Mouse (Mus musculus): ENCODE results near the gene Crybg3. TPM values are rescaled to one million over a fixed set of nuclear protein-coding genes. Genes with fewer than 3 reads are reported as not detected.

The Crybg3 gene
- total and polyA plus RNA-seq, 3 experiments: 2.7 to 5.0 (median 2.8) TPM

DNA sequence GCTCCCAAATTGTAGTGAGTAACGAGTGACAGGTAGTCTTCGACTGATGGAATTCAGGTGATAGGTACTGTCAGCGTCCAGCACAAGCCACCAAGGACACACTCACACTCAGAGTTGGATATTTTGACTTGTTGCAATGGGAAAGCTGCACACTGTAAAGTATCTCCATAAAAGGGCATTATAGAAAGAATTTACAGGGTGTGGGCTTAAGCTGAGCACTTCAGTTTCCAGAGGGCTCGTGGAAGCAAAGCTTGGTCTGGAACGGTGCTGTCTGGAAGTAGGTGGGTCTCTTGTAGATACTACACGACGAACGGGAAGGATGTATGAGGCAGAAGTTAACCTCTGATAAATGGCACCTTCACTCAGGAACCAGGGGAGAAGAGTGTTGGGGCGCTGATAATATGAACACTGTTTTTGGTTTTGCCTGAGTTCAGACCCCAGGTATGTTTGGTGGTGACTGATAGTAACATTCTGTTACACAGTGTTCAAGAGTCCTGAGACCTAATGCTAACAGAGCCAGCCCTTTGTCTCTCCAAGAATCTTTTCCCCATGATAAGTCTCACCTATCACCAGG is 112.7 kb downstream of the Crybg3 start:
- Histone ChIP-seq H3K9ac (ENCODE audit: insufficient read depth, low read depth) (no peak overlapping the region), H3K4me1 (ENCODE audit: control insufficient read depth in 1 of 2, insufficient read depth in 2 of 2) (peaks cover 14 to 26% of the 10 kb centered on the region in 2 experiments; a peak in 3 of 4 replicates), H3K79me2 (replicated peaks; ENCODE audit: control insufficient read depth, extremely low read depth, insufficient read depth, poor library complexity, severe bottlenecking) (no peaks in the 10 kb centered on the region), H3K36me3 (replicated peaks in 1 of 2; ENCODE audit: control insufficient read depth in 1 of 2, insufficient read depth in 1 of 2, low read length in 1 of 2) (peaks cover 62 to 96% of the 10 kb centered on the region in 2 experiments), H3K27ac (ENCODE audit: insufficient read depth, low read depth) (peak overlapping the region; percentile 44; the same call in 1 of the 2 replicates), H3K9me3 (replicated peaks; ENCODE audit: low read length) (no peaks in the 10 kb centered on the region), H3K4me2 (ENCODE audit: insufficient read depth, low read depth, poor library complexity, severe bottlenecking) (no peak overlapping the region), H3K4me3 (replicated peaks in 1 of 3; ENCODE audit: low read depth in 2 of 3, low read length in 2 of 3, poor library complexity in 1 of 3) (no peak overlapping the region), H3K27me3 (replicated peaks) (no peaks in the 10 kb centered on the region)
- in situ Hi-C loops (cut with MboI; ENCODE audit: low pct_ligation_motif_present, low pct_unique_long_range_greater_than_20kb, low sequenced_read_pairs) (no loop called here), dilution Hi-C loops (cut with MboI; ENCODE audit: extremely low pct_ligation_motif_present, extremely low pct_unique_long_range_greater_than_20kb, low sequenced_read_pairs) (no loop called here)
- TF ChIP-seq TCF12 (IDR thresholded peaks at IDR 0.05; ENCODE audit: low read depth, low read length) (no peak), MAFK (IDR thresholded peaks at IDR 0.05; ENCODE audit: insufficient replicate concordance, low read length) (no peak), ZNF384 (IDR thresholded peaks at IDR 0.05; ENCODE audit: low read depth, low read length) (no peak), GABPA (IDR thresholded peaks at IDR 0.05; ENCODE audit: insufficient replicate concordance, low read depth, low read length) (no peak), EP300 (IDR thresholded peaks at IDR 0.05; ENCODE audit: low read length) (no peak)
- no peak for DNase-seq (ENCODE audit: extremely low read depth)

- dilution Hi-C loops (cut with MboI; ENCODE audit: extremely low pct_ligation_motif_present, extremely low pct_unique_long_range_greater_than_20kb, low sequenced_read_pairs) (no loop called here), in situ Hi-C loops (cut with MboI; ENCODE audit: low pct_ligation_motif_present, low pct_unique_long_range_greater_than_20kb, low sequenced_read_pairs) (no loop called here)
- H3K27ac ChIP-seq (ENCODE audit: insufficient read depth, low read depth): peak overlapping the region; percentile 44
- H3K9ac ChIP-seq (ENCODE audit: insufficient read depth, low read depth): no peak overlapping the region
- H3K27me3 ChIP-seq (replicated peaks): no peaks in the 10 kb centered on the region
- no peaks in the 10 kb centered on the region for H3K79me2 ChIP-seq (replicated peaks; ENCODE audit: control insufficient read depth, extremely low read depth, insufficient read depth, poor library complexity, severe bottlenecking)
- no peaks in the 10 kb centered on the region for H3K9me3 ChIP-seq (replicated peaks; ENCODE audit: low read length)
- H3K4me2 ChIP-seq (ENCODE audit: insufficient read depth, low read depth, poor library complexity, severe bottlenecking): no peak overlapping the region
- H3K4me3 ChIP-seq (replicated peaks in 1 of 3; ENCODE audit: low read depth in 2 of 3, low read length in 2 of 3, poor library complexity in 1 of 3): no peak overlapping the region
- no peak for DNase-seq (ENCODE audit: extremely low read depth)
- peaks cover 65 to 96% of the 10 kb centered on the region in 2 experiments for H3K36me3 ChIP-seq (replicated peaks in 1 of 2; ENCODE audit: control insufficient read depth in 1 of 2, insufficient read depth in 1 of 2, low read length in 1 of 2)
- H3K4me1 ChIP-seq (ENCODE audit: control insufficient read depth in 1 of 2, insufficient read depth in 2 of 2): peaks cover 14 to 26% of the 10 kb centered on the region in 2 experiments; a peak in 3 of 4 replicates
- TF ChIP-seq ELF1 (IDR thresholded peaks at IDR 0.05; ENCODE audit: low read depth, low read length): 0 out of 2 replicates have a peak, but pooled peaks have one; percentile 47
- TF ChIP-seq ETS1 (conservative IDR thresholded peaks at IDR 0.05; ENCODE audit: low read depth, low read length): 0 out of 2 replicates have a peak, but pooled peaks have one; percentile 15
- TF ChIP-seq POLR2AphosphoS2 (IDR thresholded peaks at IDR 0.05; ENCODE audit: low read depth, low read length): no peak
These were observed 113.5 kb downstream of the Crybg3 start for GRCm38 (mm10) chr16:59487239-59487638.

GRCm38 (mm10) chr16:59477955-59478354 is 122.8 kb downstream of the Crybg3 start:
- no peak for DNase-seq (ENCODE audit: extremely low read depth)
- dilution Hi-C loops (cut with MboI; ENCODE audit: extremely low pct_ligation_motif_present, extremely low pct_unique_long_range_greater_than_20kb, low sequenced_read_pairs) (no loop called here), in situ Hi-C loops (cut with MboI; ENCODE audit: low pct_ligation_motif_present, low pct_unique_long_range_greater_than_20kb, low sequenced_read_pairs) (loop anchor here (5.0 to 10.0 kb wide), 3 partner anchors 56 to 139 kb away; no protein-coding TSS in a partner anchor)
- H3K4me3 ChIP-seq (replicated peaks in 1 of 3; ENCODE audit: low read depth in 2 of 3, low read length in 2 of 3, poor library complexity in 1 of 3): no peak overlapping the region
- H3K27me3 ChIP-seq (replicated peaks): no peaks in the 10 kb centered on the region
- TF ChIP-seq UBTF (IDR thresholded peaks at IDR 0.05; ENCODE audit: low read depth, low read length) (no peak), MEF2A (IDR thresholded peaks at IDR 0.05; ENCODE audit: borderline replicate concordance, low read depth, low read length) (no peak), POLR2AphosphoS2 (IDR thresholded peaks at IDR 0.05; ENCODE audit: low read depth, low read length) (no peak), SMC3 (IDR thresholded peaks at IDR 0.05; ENCODE audit: low read depth, low read length) (no peak), POLR2A (IDR thresholded peaks at IDR 0.05; ENCODE audit: low read depth, low read length) (no peak), ELF1 (IDR thresholded peaks at IDR 0.05; ENCODE audit: low read depth, low read length) (no peak), ETS1 (conservative IDR thresholded peaks at IDR 0.05; ENCODE audit: low read depth, low read length) (no peak), E2F4 (IDR thresholded peaks at IDR 0.05; ENCODE audit: insufficient replicate concordance, low read depth, low read length) (no peak), JUND (conservative IDR thresholded peaks at IDR 0.05; ENCODE audit: low read depth, low read length) (no peak), MAZ (IDR thresholded peaks at IDR 0.05; ENCODE audit: low read depth, low read length) (no peak), PAX5 (IDR thresholded peaks at IDR 0.05; ENCODE audit: low read length) (no peak), NELFE (IDR thresholded peaks at IDR 0.05; ENCODE audit: low read depth, low read length) (no peak), TBP (conservative IDR thresholded peaks at IDR 0.05; ENCODE audit: low read depth, low read length) (no peak), USF1 (IDR thresholded peaks at IDR 0.05; ENCODE audit: low read depth, low read length) (no peak), MAX (IDR thresholded peaks at IDR 0.05; ENCODE audit: low read length) (no peak), ZKSCAN1 (IDR thresholded peaks at IDR 0.05; ENCODE audit: borderline replicate concordance, low read depth, low read length) (no peak), HCFC1 (IDR thresholded peaks at IDR 0.05; ENCODE audit: low read depth, low read length) (no peak), CHD1 (IDR thresholded peaks at IDR 0.05; ENCODE audit: low read depth, low read length) (no peak), EP300 (IDR thresholded peaks at IDR 0.05; ENCODE audit: low read length) (no peak), MAFK (IDR thresholded peaks at IDR 0.05; ENCODE audit: insufficient replicate concordance, low read length) (no peak)
- no peak overlapping the region for H3K9ac ChIP-seq (ENCODE audit: insufficient read depth, low read depth)
- H3K4me1 ChIP-seq (ENCODE audit: control insufficient read depth in 1 of 2, insufficient read depth in 2 of 2): peaks cover 0 to 33% of the 10 kb centered on the region in 2 experiments; a peak in 2 of 4 replicates
- peaks cover 57 to 80% of the 10 kb centered on the region in 2 experiments for H3K36me3 ChIP-seq (replicated peaks in 1 of 2; ENCODE audit: control insufficient read depth in 1 of 2, insufficient read depth in 1 of 2, low read length in 1 of 2)
- H3K27ac ChIP-seq (ENCODE audit: insufficient read depth, low read depth): no peak overlapping the region
- no peak overlapping the region for H3K4me2 ChIP-seq (ENCODE audit: insufficient read depth, low read depth, poor library complexity, severe bottlenecking)
- peaks cover 11% of the 10 kb centered on the region for H3K79me2 ChIP-seq (replicated peaks; ENCODE audit: control insufficient read depth, extremely low read depth, insufficient read depth, poor library complexity, severe bottlenecking)
- H3K9me3 ChIP-seq (replicated peaks; ENCODE audit: low read length): no peaks in the 10 kb centered on the region
